Comparison of ENCODE assay signal across 8 mouse cellular contexts in genomic region chr15:12823455-12824119, GRCm38 (mm10). TPM values are rescaled to one million over a fixed set of nuclear protein-coding genes. Genes with fewer than 3 reads are reported as not detected.
DNase-seq lines count a peak whose midpoint lies in the region; ATAC-seq and TF ChIP-seq lines count a peak whose summit lies in the region.

No protein-coding gene starts in this region.

- peaks cover 37% of the 10 kb centered on the region for H3K36me3 ChIP-seq in ES-E14 (ENCODE audit: control insufficient read depth, insufficient read depth, low read length, poor library complexity, severe bottlenecking)
- peaks cover 37% of the 10 kb centered on the region for H3K36me3 ChIP-seq in forebrain, postnatal 0 days (ENCODE audit: insufficient read depth)

- no peak for TF ChIP-seq CTCF in forebrain, postnatal 0 days (IDR thresholded peaks at IDR 0.05; ENCODE audit: low read depth)

- H3K27ac ChIP-seq in ES-E14 (ENCODE audit: insufficient read depth, low read depth, low read length, poor library complexity, severe bottlenecking): peak overlapping the region; percentile 82; the same call in 1 of the 2 replicates
- H3K27ac ChIP-seq in forebrain, postnatal 0 days (ENCODE audit: low read depth, low read length): no peak overlapping the region

- in situ Hi-C loops in ES-E14 (cut with MboI; ENCODE audit: low sequenced_read_pairs in 2 of 2, unreplicated experiment in 2 of 2): loop anchor here in 1 of 2 experiments (25.0 kb wide), 1 partner anchor 836 kb away; the partner anchor contains the start of gene Sub1

- WGBS in forebrain, postnatal 0 days: 95% methylated on average over 2 of the region's 2 CpGs

- peak; percentile 15 for DNase-seq in heart, adult 11 months
- DNase-seq in heart, adult 8-10 months (ENCODE audit: low spot score): no peak
- no peak for DNase-seq in ES-E14 (ENCODE audit: low read depth, low spot score)
- DNase-seq in forebrain, postnatal 0 days: no peak
- no peak for DNase-seq in B cell, adult 2 months
- DNase-seq in kidney, postnatal 4 days: no peak
- DNase-seq in spleen, adult 18-20 months: no peak

- peak overlapping the region; percentile 62 for H3K4me2 ChIP-seq in forebrain, postnatal 0 days (ENCODE audit: low read depth)

- H3K4me1 ChIP-seq in ES-E14 (ENCODE audit: control insufficient read depth in 2 of 2, insufficient read depth in 2 of 2, low read length in 2 of 2, poor library complexity in 1 of 2): peaks cover 2 to 10% of the 10 kb centered on the region in 2 experiments; a peak in 1 of 4 replicates
- peaks cover 15% of the 10 kb centered on the region for H3K4me1 ChIP-seq in forebrain, postnatal 0 days (ENCODE audit: insufficient read depth)

- peak overlapping the region; percentile 99; the same call in 1 of the 2 replicates for H3K9ac ChIP-seq in ES-E14 (ENCODE audit: insufficient read depth, low read depth, low read length, poor library complexity, severe bottlenecking)
- H3K9ac ChIP-seq in forebrain, postnatal 0 days: peak overlapping the region; percentile 78

- H3K27me3 ChIP-seq in forebrain, postnatal 0 days (ENCODE audit: insufficient read depth, low read length): no peaks in the 10 kb centered on the region

- no peaks in the 10 kb centered on the region for H3K9me3 ChIP-seq in ES-E14 (ENCODE audit: control insufficient read depth, insufficient read depth, low read depth, low read length)
- no peaks in the 10 kb centered on the region for H3K9me3 ChIP-seq in forebrain, postnatal 0 days (ENCODE audit: low read length)

- H3K4me3 ChIP-seq in ES-E14 (ENCODE audit: insufficient read depth in 1 of 2, low read depth in 1 of 2, low read length in 2 of 2, poor library complexity in 1 of 2, severe bottlenecking in 1 of 2): peak overlapping the region; percentile 98 to 99
- H3K4me3 ChIP-seq in forebrain, postnatal 0 days (ENCODE audit: low read depth, low read length): peak overlapping the region; percentile 65

- ATAC-seq in forebrain, postnatal 0 days: no peak
- peak; percentile 32 for ATAC-seq in megakaryocyte-erythroid progenitor cell, adult 5-6 weeks (replicated peaks; ENCODE audit: low FRiP score, low TSS enrichment, poor library complexity, severe bottlenecking)

TF ChIP-seq in ES-E14, 5 proteins besides CTCF, POLR2A, EP300 and RAD21:
- no peak for TF ChIP-seq CHD2 (IDR thresholded peaks at IDR 0.05; ENCODE audit: low read depth, low read length)
- no peak for TF ChIP-seq ZC3H11A (IDR thresholded peaks at IDR 0.05; ENCODE audit: borderline replicate concordance, low read depth, low read length)
- 0 out of 2 replicates have a peak, but pooled peaks have one; percentile 39 for TF ChIP-seq ZNF384 (IDR thresholded peaks at IDR 0.05; ENCODE audit: low read depth, low read length)
TF ChIP-seq in ES-E14: peak in this region for 1.

RNA-seq across cellular contexts. Expression of gene 6030458C11Rik, which starts 0.9 kb away (rescaled TPM):
- 10 to 100 TPM; 13.7 to 15.1 (median 14.3) TPM for total RNA-seq in heart, adult 8-10 months (2022)
- 26.4 and 27.5 TPM in 2 replicates for total RNA-seq in ES-E14 (2012; rRNA removed)
- total RNA-seq in forebrain, postnatal 0 days (2014; rRNA removed): 30.3 and 31.5 TPM in 2 replicates
- polyA plus RNA-seq in forebrain, postnatal 0 days (2015; fragmentation: Nextera tagmentation; extraction: Ambion mirVana): 13.2 and 21.0 TPM in 2 replicates
- 57.4 and 67.7 TPM in 2 replicates for total RNA-seq in megakaryocyte-erythroid progenitor cell, adult 5-6 weeks (2014; fragmentation: Nextera tagmentation)
- 37.9 and 46.0 TPM in 2 replicates for total RNA-seq in megakaryocyte-erythroid progenitor cell, adult 5-6 weeks (2017)

RNA-seq across cellular contexts. Expression of gene Drosha, which starts 1.0 kb away (rescaled TPM):
- total RNA-seq in heart, adult 8-10 months (2022): 10 to 100 TPM; 33.7 to 42.1 (median 38.8) TPM
- 46.7 and 48.2 TPM in 2 replicates for total RNA-seq in ES-E14 (2012; rRNA removed)
- total RNA-seq in forebrain, postnatal 0 days (2014; rRNA removed): 37.0 and 43.9 TPM in 2 replicates
- 41.7 and 47.3 TPM in 2 replicates for polyA plus RNA-seq in forebrain, postnatal 0 days (2015; fragmentation: Nextera tagmentation; extraction: Ambion mirVana)
- 60.3 and 69.9 TPM in 2 replicates for total RNA-seq in megakaryocyte-erythroid progenitor cell, adult 5-6 weeks (2014; fragmentation: Nextera tagmentation)
- total RNA-seq in megakaryocyte-erythroid progenitor cell, adult 5-6 weeks (2017): 24.3 and 32.3 TPM in 2 replicates
